Mouse (Mus musculus): ENCODE measurements around the gene Gm8764. TPM values are rescaled to one million over a fixed set of nuclear protein-coding genes. Genes with fewer than 3 reads are reported as not detected.
"Not testable (repeated sequence)": the region's sequence is repeated elsewhere in the genome, so short reads cannot be mapped to it uniquely, and the experiment has no call there.

Gene Gm8764
- polyA plus RNA-seq (2015; fragmentation: Nextera tagmentation; extraction: Ambion mirVana), result not detected in 2 replicates

DNA sequence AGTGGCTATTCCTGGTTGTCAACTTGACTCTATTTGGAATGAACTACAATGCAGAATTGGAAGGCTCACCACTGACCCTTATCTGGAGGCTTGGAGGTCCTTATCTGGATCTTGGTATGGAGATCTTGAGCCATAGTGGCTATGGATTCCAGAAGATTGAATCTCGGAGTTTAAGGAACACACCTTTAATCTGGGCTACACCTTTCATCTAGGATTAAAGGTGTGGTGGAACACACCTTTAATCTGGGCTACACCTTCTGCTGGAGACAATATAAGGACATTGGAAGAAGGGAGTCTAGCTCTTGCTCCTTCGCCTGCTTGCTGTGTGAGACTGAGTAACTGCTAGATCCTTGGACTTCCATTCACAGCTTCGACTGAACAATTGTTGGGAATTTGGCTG lies at the start of gene Gm8764:
Gene Gm8764, plus strand, starts transcription at position 301 of the 400 bp plus-strand sequence.
- H3K4me2 ChIP-seq; H3K36me3 ChIP-seq (replicated peaks); H3K4me3 ChIP-seq; H3K4me1 ChIP-seq; H3K9ac ChIP-seq; H3K9me3 ChIP-seq; H3K27me3 ChIP-seq (replicated peaks); ATAC-seq (replicated peaks); H3K27ac ChIP-seq: not testable (repeated sequence)
- WGBS, result no CpG with 5 or more reads among the region's 3 CpGs

DNA sequence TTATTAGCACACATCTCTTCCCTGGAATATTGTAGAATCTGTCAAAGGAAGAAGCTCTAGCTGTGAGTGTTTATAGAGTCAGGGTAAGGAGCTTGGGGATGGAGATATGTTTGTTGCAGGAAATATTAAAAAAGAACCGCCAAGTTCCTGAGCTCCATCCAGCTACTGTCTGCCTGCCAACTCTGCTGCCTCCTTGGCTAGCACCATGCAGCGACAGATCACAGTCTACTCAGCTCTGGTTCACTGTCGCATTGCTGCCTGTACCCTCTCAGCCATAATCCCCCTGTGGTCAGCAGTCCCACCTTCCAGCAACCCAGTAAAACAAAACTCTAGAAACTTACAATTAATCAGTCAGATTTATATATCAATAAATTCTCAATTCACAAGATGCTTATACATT lies 49.8 kb upstream of the Gm8764 start:
- Histone ChIP-seq H3K9ac (no peak overlapping the region), H3K27ac (no peak overlapping the region), H3K4me1 (no peaks in the 10 kb centered on the region), H3K4me2 (no peak overlapping the region), H3K4me3 (no peak overlapping the region), H3K27me3 (replicated peaks) (no peaks in the 10 kb centered on the region), H3K9me3 (no peaks in the 10 kb centered on the region), H3K36me3 (replicated peaks) (no peaks in the 10 kb centered on the region)
- 68% methylated on average over 3 of the region's 3 CpGs for WGBS
- no peak for ATAC-seq (replicated peaks)

DNA sequence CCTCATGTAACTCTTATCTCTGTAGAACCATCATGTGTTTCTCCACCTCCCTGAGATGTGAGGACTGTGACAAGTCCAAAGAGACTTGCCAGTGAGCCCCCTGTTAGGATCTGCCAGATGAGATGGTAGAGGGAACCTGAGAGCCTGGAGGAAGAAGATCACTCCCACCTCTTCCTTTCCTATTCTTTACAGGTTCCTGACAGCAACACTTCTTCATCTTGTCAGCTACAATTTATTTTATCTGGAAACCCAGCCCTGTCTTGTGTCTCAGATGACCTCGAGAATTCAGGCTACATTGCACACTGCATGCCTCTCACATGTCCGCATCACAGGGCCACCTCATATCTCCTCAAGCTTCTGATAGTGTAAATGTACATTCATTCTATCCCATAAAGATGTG lies 41.5 kb upstream of the Gm8764 start:
- Histone ChIP-seq H3K4me2 (no peak overlapping the region), H3K9ac (no peak overlapping the region)
- ATAC-seq (replicated peaks), result no peak

DNA sequence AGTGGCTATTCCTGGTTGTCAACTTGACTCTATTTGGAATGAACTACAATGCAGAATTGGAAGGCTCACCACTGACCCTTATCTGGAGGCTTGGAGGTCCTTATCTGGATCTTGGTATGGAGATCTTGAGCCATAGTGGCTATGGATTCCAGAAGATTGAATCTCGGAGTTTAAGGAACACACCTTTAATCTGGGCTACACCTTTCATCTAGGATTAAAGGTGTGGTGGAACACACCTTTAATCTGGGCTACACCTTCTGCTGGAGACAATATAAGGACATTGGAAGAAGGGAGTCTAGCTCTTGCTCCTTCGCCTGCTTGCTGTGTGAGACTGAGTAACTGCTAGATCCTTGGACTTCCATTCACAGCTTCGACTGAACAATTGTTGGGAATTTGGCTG lies 17.1 kb upstream of the Gm8764 start, which contains the start of gene Gm21293:
Gene Gm21293, plus strand, starts transcription at position 301 of the 400 bp plus-strand sequence.
- H3K9me3 ChIP-seq; H3K4me3 ChIP-seq; ATAC-seq (replicated peaks); H3K27me3 ChIP-seq (replicated peaks); H3K9ac ChIP-seq; H3K36me3 ChIP-seq (replicated peaks); H3K4me2 ChIP-seq; H3K4me1 ChIP-seq; H3K27ac ChIP-seq: not testable (repeated sequence)
- WGBS, result no CpG with 5 or more reads among the region's 3 CpGs

More for the DNA sequence above, 41.5 kb upstream of the Gm8764 start:
- Histone ChIP-seq H3K4me3 (no peak overlapping the region), H3K27me3 (replicated peaks) (no peaks in the 10 kb centered on the region), H3K36me3 (replicated peaks) (no peaks in the 10 kb centered on the region), H3K27ac (no peak overlapping the region), H3K9me3 (no peaks in the 10 kb centered on the region), H3K4me1 (no peaks in the 10 kb centered on the region)
- whole genome bisulfite sequencing, result 82% methylated on average over 2 of the region's 2 CpGs

DNA sequence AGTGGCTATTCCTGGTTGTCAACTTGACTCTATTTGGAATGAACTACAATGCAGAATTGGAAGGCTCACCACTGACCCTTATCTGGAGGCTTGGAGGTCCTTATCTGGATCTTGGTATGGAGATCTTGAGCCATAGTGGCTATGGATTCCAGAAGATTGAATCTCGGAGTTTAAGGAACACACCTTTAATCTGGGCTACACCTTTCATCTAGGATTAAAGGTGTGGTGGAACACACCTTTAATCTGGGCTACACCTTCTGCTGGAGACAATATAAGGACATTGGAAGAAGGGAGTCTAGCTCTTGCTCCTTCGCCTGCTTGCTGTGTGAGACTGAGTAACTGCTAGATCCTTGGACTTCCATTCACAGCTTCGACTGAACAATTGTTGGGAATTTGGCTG lies 8.6 kb upstream of the Gm8764 start, which contains the start of gene Gm6763:
Gene Gm6763, plus strand, starts transcription at position 301 of the 400 bp plus-strand sequence.
- WGBS, result no CpG with 5 or more reads among the region's 3 CpGs
- ATAC-seq (replicated peaks), result not testable (repeated sequence)

DNA sequence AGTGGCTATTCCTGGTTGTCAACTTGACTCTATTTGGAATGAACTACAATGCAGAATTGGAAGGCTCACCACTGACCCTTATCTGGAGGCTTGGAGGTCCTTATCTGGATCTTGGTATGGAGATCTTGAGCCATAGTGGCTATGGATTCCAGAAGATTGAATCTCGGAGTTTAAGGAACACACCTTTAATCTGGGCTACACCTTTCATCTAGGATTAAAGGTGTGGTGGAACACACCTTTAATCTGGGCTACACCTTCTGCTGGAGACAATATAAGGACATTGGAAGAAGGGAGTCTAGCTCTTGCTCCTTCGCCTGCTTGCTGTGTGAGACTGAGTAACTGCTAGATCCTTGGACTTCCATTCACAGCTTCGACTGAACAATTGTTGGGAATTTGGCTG lies 8.4 kb downstream of the Gm8764 start, which contains the start of gene Gm21304:
Gene Gm21304, plus strand, starts transcription at position 301 of the 400 bp plus-strand sequence.
- not testable (repeated sequence) for H3K4me2 ChIP-seq; ATAC-seq (replicated peaks)

More for the DNA sequence above, 8.6 kb upstream of the Gm8764 start, which contains the start of gene Gm6763:
- not testable (repeated sequence) for H3K9ac ChIP-seq; H3K4me3 ChIP-seq; H3K36me3 ChIP-seq (replicated peaks); H3K27me3 ChIP-seq (replicated peaks); H3K9me3 ChIP-seq; H3K4me2 ChIP-seq; H3K4me1 ChIP-seq; H3K27ac ChIP-seq

DNA sequence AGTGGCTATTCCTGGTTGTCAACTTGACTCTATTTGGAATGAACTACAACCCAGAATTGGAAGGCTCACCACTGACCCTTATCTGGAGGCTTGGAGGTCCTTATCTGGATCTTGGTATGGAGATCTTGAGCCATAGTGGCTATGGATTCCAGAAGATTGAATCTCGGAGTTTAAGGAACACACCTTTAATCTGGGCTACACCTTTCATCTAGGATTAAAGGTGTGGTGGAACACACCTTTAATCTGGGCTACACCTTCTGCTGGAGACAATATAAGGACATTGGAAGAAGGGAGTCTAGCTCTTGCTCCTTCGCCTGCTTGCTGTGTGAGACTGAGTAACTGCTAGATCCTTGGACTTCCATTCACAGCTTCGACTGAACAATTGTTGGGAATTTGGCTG lies 16.9 kb downstream of the Gm8764 start, which contains the start of gene Gm21312:
Gene Gm21312, plus strand, starts transcription at position 301 of the 400 bp plus-strand sequence.
- H3K27me3 ChIP-seq (replicated peaks); H3K4me3 ChIP-seq; H3K27ac ChIP-seq; ATAC-seq (replicated peaks); H3K9ac ChIP-seq; H3K4me2 ChIP-seq; H3K4me1 ChIP-seq; H3K36me3 ChIP-seq (replicated peaks); H3K9me3 ChIP-seq: not testable (repeated sequence)
- no CpG with 5 or more reads among the region's 3 CpGs for WGBS

More for the DNA sequence above, 8.4 kb downstream of the Gm8764 start, which contains the start of gene Gm21304:
- not testable (repeated sequence) for H3K9ac ChIP-seq; H3K36me3 ChIP-seq (replicated peaks); H3K27me3 ChIP-seq (replicated peaks); H3K4me3 ChIP-seq; H3K27ac ChIP-seq; H3K4me1 ChIP-seq; H3K9me3 ChIP-seq
- no CpG with 5 or more reads among the region's 3 CpGs for WGBS

DNA sequence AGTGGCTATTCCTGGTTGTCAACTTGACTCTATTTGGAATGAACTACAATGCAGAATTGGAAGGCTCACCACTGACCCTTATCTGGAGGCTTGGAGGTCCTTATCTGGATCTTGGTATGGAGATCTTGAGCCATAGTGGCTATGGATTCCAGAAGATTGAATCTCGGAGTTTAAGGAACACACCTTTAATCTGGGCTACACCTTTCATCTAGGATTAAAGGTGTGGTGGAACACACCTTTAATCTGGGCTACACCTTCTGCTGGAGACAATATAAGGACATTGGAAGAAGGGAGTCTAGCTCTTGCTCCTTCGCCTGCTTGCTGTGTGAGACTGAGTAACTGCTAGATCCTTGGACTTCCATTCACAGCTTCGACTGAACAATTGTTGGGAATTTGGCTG lies 25.4 kb downstream of the Gm8764 start, which contains the start of gene Gm20765:
Gene Gm20765, plus strand, starts transcription at position 301 of the 400 bp plus-strand sequence.
- H3K9ac ChIP-seq; H3K9me3 ChIP-seq; H3K4me2 ChIP-seq; H3K27ac ChIP-seq; H3K27me3 ChIP-seq (replicated peaks); ATAC-seq (replicated peaks); H3K4me3 ChIP-seq; H3K4me1 ChIP-seq; H3K36me3 ChIP-seq (replicated peaks): not testable (repeated sequence)
- WGBS, result no CpG with 5 or more reads among the region's 3 CpGs

DNA sequence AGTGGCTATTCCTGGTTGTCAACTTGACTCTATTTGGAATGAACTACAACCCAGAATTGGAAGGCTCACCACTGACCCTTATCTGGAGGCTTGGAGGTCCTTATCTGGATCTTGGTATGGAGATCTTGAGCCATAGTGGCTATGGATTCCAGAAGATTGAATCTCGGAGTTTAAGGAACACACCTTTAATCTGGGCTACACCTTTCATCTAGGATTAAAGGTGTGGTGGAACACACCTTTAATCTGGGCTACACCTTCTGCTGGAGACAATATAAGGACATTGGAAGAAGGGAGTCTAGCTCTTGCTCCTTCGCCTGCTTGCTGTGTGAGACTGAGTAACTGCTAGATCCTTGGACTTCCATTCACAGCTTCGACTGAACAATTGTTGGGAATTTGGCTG lies 33.9 kb downstream of the Gm8764 start, which contains the start of gene Gm4340:
Gene Gm4340, plus strand, starts transcription at position 301 of the 400 bp plus-strand sequence.
- not testable (repeated sequence) for H3K4me1 ChIP-seq; H3K9ac ChIP-seq; H3K27me3 ChIP-seq (replicated peaks); H3K9me3 ChIP-seq; ATAC-seq (replicated peaks); H3K36me3 ChIP-seq (replicated peaks); H3K27ac ChIP-seq; H3K4me2 ChIP-seq; H3K4me3 ChIP-seq
- no CpG with 5 or more reads among the region's 3 CpGs for WGBS

DNA sequence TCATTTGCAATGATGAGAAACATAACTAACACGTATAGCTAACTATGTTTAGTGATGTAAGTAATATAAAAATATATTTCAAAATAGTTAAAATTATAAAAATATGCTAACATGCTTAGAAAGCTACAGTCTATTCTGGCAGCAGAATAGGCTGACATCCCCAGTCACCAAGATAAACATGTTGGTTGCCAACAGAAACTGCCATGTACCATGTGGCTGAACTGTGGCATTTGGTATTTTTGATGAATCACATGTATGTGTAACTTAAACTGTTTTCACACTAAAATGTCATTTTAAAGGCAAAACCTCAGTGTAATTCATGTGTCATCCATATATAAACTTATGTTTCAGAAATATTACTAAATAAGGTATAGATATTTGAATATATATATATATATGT lies 49.8 kb downstream of the Gm8764 start:
- Histone ChIP-seq H3K4me2 (no peak overlapping the region), H3K4me1 (no peaks in the 10 kb centered on the region), H3K27me3 (replicated peaks) (no peaks in the 10 kb centered on the region), H3K36me3 (replicated peaks) (no peaks in the 10 kb centered on the region), H3K4me3 (no peak overlapping the region), H3K27ac (no peak overlapping the region), H3K9ac (no peak overlapping the region), H3K9me3 (no peaks in the 10 kb centered on the region)
- ATAC-seq (replicated peaks), result no peak
- WGBS, result 86% methylated on average over 1 of the region's 1 CpGs

DNA sequence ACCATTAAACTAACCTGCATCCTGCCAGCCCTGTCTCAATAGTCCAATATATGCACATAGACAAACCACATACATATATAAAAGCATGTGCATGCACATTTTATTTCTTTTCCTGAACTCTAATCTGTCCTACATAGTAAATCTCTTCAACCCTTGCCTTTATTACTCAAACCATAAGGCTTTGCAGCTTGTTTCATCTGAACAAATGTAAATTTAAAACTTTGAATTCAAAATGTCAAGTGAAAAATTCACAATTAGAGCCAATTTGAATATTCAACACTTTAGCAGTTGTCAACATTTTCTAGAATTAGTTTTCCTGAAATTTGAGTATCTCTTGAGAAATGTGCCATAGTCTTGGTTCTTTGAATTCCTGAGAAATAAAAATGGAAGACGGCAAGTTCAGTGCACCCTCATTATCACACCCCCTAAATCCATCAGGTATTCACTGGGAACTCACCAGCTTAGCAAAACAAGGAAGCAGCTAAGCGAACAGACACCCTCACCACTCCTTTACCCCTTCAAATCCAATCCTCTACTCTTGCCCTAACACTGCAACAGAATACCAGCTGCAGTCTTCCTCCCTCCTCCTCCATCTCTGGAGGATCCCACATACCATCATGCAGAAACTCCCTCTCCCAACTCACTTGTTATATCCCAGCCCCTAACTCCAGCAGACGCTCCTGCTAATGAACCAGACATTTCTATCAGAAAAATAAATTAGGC lies 50.6 kb downstream of the Gm8764 start:
- no peaks in the 10 kb centered on the region for H3K9me3 ChIP-seq
- no peak overlapping the region for H3K4me2 ChIP-seq
- H3K27ac ChIP-seq, result no peak overlapping the region
- WGBS, result 77% methylated on average over 3 of the region's 3 CpGs
- no peaks in the 10 kb centered on the region for H3K4me1 ChIP-seq
- H3K36me3 ChIP-seq (replicated peaks), result no peaks in the 10 kb centered on the region
- H3K27me3 ChIP-seq (replicated peaks), result no peaks in the 10 kb centered on the region
- ATAC-seq (replicated peaks), result no peak
- no peak overlapping the region for H3K4me3 ChIP-seq
- no peak overlapping the region for H3K9ac ChIP-seq

Data from midbrain, embryonic 15.5 days (tissue).